Mouse (Mus musculus): ENCODE results near the gene 2510002D24Rik. TPM values are rescaled to one million over a fixed set of nuclear protein-coding genes. Genes with fewer than 3 reads are reported as not detected.
"Not testable (repeated sequence)": the region's sequence is repeated elsewhere in the genome, so short reads cannot be mapped to it uniquely, and the experiment has no call there.

2510002D24Rik gene
- total RNA-seq, 1 experiment, result 10.5 TPM

- DNase-seq (ENCODE audit: low read depth, low spot score), result no peak
- Histone ChIP-seq H3K9ac (ENCODE audit: insufficient read depth, low read depth, low read length, poor library complexity, severe bottlenecking) (no peak overlapping the region), H3K9me3 (ENCODE audit: control insufficient read depth, insufficient read depth, low read depth, low read length) (no peaks in the 10 kb centered on the region), H3K36me3 (ENCODE audit: control insufficient read depth, insufficient read depth, low read length, poor library complexity, severe bottlenecking) (peaks cover 6% of the 10 kb centered on the region; the same call in 1 of the 2 replicates), H3K27ac (ENCODE audit: insufficient read depth, low read depth, low read length, poor library complexity, severe bottlenecking) (no peak overlapping the region), H3K4me1 (ENCODE audit: control insufficient read depth in 2 of 2, insufficient read depth in 2 of 2, low read length in 2 of 2, poor library complexity in 1 of 2) (no peaks in the 10 kb centered on the region), H3K4me3 (ENCODE audit: insufficient read depth in 1 of 2, low read depth in 1 of 2, low read length in 2 of 2, poor library complexity in 1 of 2, severe bottlenecking in 1 of 2) (no peak overlapping the region)
- in situ Hi-C loops (cut with MboI; ENCODE audit: low sequenced_read_pairs in 2 of 2, unreplicated experiment in 2 of 2), result no loop called here
- no peak for TF ChIP-seq MAFK (IDR thresholded peaks at IDR 0.05; ENCODE audit: insufficient read depth, low read depth, low read length)
- no peak for TF ChIP-seq HCFC1 (IDR thresholded peaks at IDR 0.05; ENCODE audit: borderline replicate concordance, insufficient read depth, low read length)
- no peak for TF ChIP-seq CHD2 (IDR thresholded peaks at IDR 0.05; ENCODE audit: low read depth, low read length)
- TF ChIP-seq ZC3H11A (IDR thresholded peaks at IDR 0.05; ENCODE audit: borderline replicate concordance, low read depth, low read length), result no peak
- no peak for TF ChIP-seq ZNF384 (IDR thresholded peaks at IDR 0.05; ENCODE audit: low read depth, low read length)
Measured at GRCm38 (mm10) chr16:18838346-18838745, 2.0 kb downstream of the 2510002D24Rik start.

GRCm38 (mm10) chr16:18846301-18846820 is 10.0 kb downstream of the 2510002D24Rik start:
- H3K36me3 ChIP-seq (ENCODE audit: control insufficient read depth, insufficient read depth, low read length, poor library complexity, severe bottlenecking), result no peaks in the 10 kb centered on the region
- no peak for DNase-seq (ENCODE audit: low read depth, low spot score)
- H3K9ac ChIP-seq (ENCODE audit: insufficient read depth, low read depth, low read length, poor library complexity, severe bottlenecking), result no peak overlapping the region
- no peak for TF ChIP-seq MAFK (IDR thresholded peaks at IDR 0.05; ENCODE audit: insufficient read depth, low read depth, low read length)
- no peak for TF ChIP-seq ZNF384 (IDR thresholded peaks at IDR 0.05; ENCODE audit: low read depth, low read length)
- TF ChIP-seq CHD2 (IDR thresholded peaks at IDR 0.05; ENCODE audit: low read depth, low read length), result no peak
- TF ChIP-seq ZC3H11A (IDR thresholded peaks at IDR 0.05; ENCODE audit: borderline replicate concordance, low read depth, low read length), result no peak
- TF ChIP-seq HCFC1 (IDR thresholded peaks at IDR 0.05; ENCODE audit: borderline replicate concordance, insufficient read depth, low read length), result no peak
- no peaks in the 10 kb centered on the region for H3K9me3 ChIP-seq (ENCODE audit: control insufficient read depth, insufficient read depth, low read depth, low read length)
- H3K4me1 ChIP-seq (ENCODE audit: control insufficient read depth in 2 of 2, insufficient read depth in 2 of 2, low read length in 2 of 2, poor library complexity in 1 of 2), result no peaks in the 10 kb centered on the region
- in situ Hi-C loops (cut with MboI; ENCODE audit: low sequenced_read_pairs in 2 of 2, unreplicated experiment in 2 of 2), result no loop called here
- H3K27ac ChIP-seq (ENCODE audit: insufficient read depth, low read depth, low read length, poor library complexity, severe bottlenecking), result no peak overlapping the region
- no peak overlapping the region for H3K4me3 ChIP-seq (ENCODE audit: insufficient read depth in 1 of 2, low read depth in 1 of 2, low read length in 2 of 2, poor library complexity in 1 of 2, severe bottlenecking in 1 of 2)

DNA sequence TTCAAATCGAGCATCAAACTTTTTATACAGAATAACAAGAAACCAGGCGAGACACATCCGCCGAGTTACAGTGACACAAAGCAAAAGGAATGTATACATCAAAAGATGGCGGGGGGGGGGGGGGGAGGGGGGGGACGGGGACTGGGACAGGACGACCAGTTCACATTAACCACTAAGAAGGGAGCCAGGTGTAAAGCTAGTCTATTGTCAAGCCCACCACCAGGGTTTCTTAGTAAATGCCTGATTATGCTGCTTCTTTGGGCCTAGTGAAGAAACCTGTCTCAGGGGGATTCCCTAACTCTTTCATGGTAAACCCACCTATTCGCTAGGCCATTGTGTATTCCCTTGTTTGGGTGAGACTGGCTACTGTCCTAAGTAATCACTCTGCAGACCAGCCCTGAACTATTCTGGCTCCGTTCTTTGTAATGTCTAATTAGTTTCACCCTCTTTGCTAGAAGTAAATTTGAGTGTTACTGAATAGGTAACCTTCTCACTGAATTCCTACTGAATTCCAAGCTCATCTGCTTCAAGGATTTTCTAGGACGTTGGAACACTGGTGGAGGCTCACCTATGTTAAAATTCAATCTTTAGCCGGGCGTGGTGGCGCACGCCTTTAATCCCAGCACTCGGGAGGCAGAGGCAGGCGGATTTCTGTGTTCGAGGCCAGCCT is 13.3 kb downstream of the 2510002D24Rik start:
- DNase-seq (ENCODE audit: low read depth, low spot score); in situ Hi-C loops (cut with MboI; ENCODE audit: low sequenced_read_pairs in 2 of 2, unreplicated experiment in 2 of 2): not testable (repeated sequence)

DNA sequence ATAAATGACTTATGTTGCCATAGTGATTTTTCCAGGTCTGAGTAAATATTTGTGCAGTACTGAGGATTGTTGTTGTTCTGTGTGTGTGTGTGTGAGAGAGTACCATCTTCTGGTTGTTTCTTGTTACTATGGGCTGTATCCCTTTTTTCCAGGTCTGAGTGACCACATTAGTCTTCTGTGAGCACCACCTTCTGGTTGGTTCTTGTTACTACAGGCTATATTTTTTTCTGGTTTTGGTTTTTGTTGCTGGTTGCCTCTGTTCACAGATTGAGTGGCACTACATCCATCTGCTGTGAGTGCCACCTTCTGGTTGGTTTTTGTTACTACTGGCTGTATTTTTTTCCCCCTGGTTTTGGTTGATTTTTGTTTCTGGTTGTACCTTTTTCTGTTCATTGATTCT is 22.2 kb downstream of the 2510002D24Rik start:
- Histone ChIP-seq H3K9ac (ENCODE audit: insufficient read depth, low read depth, low read length, poor library complexity, severe bottlenecking) (no peak overlapping the region), H3K9me3 (ENCODE audit: control insufficient read depth, insufficient read depth, low read depth, low read length) (no peaks in the 10 kb centered on the region), H3K4me3 (ENCODE audit: insufficient read depth in 1 of 2, low read depth in 1 of 2, low read length in 2 of 2, poor library complexity in 1 of 2, severe bottlenecking in 1 of 2) (no peak overlapping the region), H3K4me1 (ENCODE audit: control insufficient read depth in 2 of 2, insufficient read depth in 2 of 2, low read length in 2 of 2, poor library complexity in 1 of 2) (no peaks in the 10 kb centered on the region), H3K36me3 (ENCODE audit: control insufficient read depth, insufficient read depth, low read length, poor library complexity, severe bottlenecking) (no peaks in the 10 kb centered on the region), H3K27ac (ENCODE audit: insufficient read depth, low read depth, low read length, poor library complexity, severe bottlenecking) (no peak overlapping the region)
- peak; percentile 90 for DNase-seq (ENCODE audit: low read depth, low spot score)
- peak; percentile 95 for TF ChIP-seq ZNF384 (IDR thresholded peaks at IDR 0.05; ENCODE audit: low read depth, low read length)
- TF ChIP-seq MAFK (IDR thresholded peaks at IDR 0.05; ENCODE audit: insufficient read depth, low read depth, low read length), result no peak
- TF ChIP-seq HCFC1 (IDR thresholded peaks at IDR 0.05; ENCODE audit: borderline replicate concordance, insufficient read depth, low read length), result peak; percentile 64; the same call in 1 of the 2 replicates
- TF ChIP-seq ZC3H11A (IDR thresholded peaks at IDR 0.05; ENCODE audit: borderline replicate concordance, low read depth, low read length), result peak; percentile 80
- TF ChIP-seq CHD2 (IDR thresholded peaks at IDR 0.05; ENCODE audit: low read depth, low read length), result no peak
- in situ Hi-C loops (cut with MboI; ENCODE audit: low sequenced_read_pairs in 2 of 2, unreplicated experiment in 2 of 2), result no loop called here

More for the DNA sequence above, 13.3 kb downstream of the 2510002D24Rik start:
- not testable (repeated sequence) for H3K9ac ChIP-seq (ENCODE audit: insufficient read depth, low read depth, low read length, poor library complexity, severe bottlenecking); H3K27ac ChIP-seq (ENCODE audit: insufficient read depth, low read depth, low read length, poor library complexity, severe bottlenecking); H3K4me1 ChIP-seq (ENCODE audit: control insufficient read depth in 2 of 2, insufficient read depth in 2 of 2, low read length in 2 of 2, poor library complexity in 1 of 2); H3K9me3 ChIP-seq (ENCODE audit: control insufficient read depth, insufficient read depth, low read depth, low read length); H3K36me3 ChIP-seq (ENCODE audit: control insufficient read depth, insufficient read depth, low read length, poor library complexity, severe bottlenecking); H3K4me3 ChIP-seq (ENCODE audit: insufficient read depth in 1 of 2, low read depth in 1 of 2, low read length in 2 of 2, poor library complexity in 1 of 2, severe bottlenecking in 1 of 2)

DNA sequence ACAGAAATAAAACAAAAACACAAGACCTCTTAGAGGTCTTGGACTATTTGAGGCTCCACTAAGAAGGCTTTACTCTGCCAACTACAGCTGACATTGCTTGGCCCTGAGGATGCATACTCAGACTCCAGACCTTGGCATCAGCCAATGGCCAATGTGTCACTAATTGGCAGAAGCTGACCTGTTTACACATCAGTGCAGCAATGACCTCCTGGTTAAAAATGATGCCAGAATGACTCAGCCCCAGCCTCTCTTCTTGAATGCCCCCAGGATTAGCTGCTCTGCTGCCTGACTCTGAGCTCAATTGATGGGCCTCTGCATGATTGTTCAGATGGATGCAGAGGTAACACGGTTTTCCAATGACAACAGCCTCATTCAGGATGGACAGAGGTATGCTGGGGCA is 23.8 kb downstream of the 2510002D24Rik start:
- Histone ChIP-seq H3K4me3 (ENCODE audit: insufficient read depth in 1 of 2, low read depth in 1 of 2, low read length in 2 of 2, poor library complexity in 1 of 2, severe bottlenecking in 1 of 2) (no peak overlapping the region), H3K4me1 (ENCODE audit: control insufficient read depth in 2 of 2, insufficient read depth in 2 of 2, low read length in 2 of 2, poor library complexity in 1 of 2) (no peaks in the 10 kb centered on the region), H3K27ac (ENCODE audit: insufficient read depth, low read depth, low read length, poor library complexity, severe bottlenecking) (no peak overlapping the region), H3K36me3 (ENCODE audit: control insufficient read depth, insufficient read depth, low read length, poor library complexity, severe bottlenecking) (no peaks in the 10 kb centered on the region), H3K9ac (ENCODE audit: insufficient read depth, low read depth, low read length, poor library complexity, severe bottlenecking) (no peak overlapping the region), H3K9me3 (ENCODE audit: control insufficient read depth, insufficient read depth, low read depth, low read length) (no peaks in the 10 kb centered on the region)
- TF ChIP-seq ZNF384 (IDR thresholded peaks at IDR 0.05; ENCODE audit: low read depth, low read length), result no peak
- TF ChIP-seq CHD2 (IDR thresholded peaks at IDR 0.05; ENCODE audit: low read depth, low read length), result no peak
- no peak for TF ChIP-seq ZC3H11A (IDR thresholded peaks at IDR 0.05; ENCODE audit: borderline replicate concordance, low read depth, low read length)
- no peak for TF ChIP-seq MAFK (IDR thresholded peaks at IDR 0.05; ENCODE audit: insufficient read depth, low read depth, low read length)
- no peak for TF ChIP-seq HCFC1 (IDR thresholded peaks at IDR 0.05; ENCODE audit: borderline replicate concordance, insufficient read depth, low read length)
- in situ Hi-C loops (cut with MboI; ENCODE audit: low sequenced_read_pairs in 2 of 2, unreplicated experiment in 2 of 2), result no loop called here
- no peak for DNase-seq (ENCODE audit: low read depth, low spot score)

DNA sequence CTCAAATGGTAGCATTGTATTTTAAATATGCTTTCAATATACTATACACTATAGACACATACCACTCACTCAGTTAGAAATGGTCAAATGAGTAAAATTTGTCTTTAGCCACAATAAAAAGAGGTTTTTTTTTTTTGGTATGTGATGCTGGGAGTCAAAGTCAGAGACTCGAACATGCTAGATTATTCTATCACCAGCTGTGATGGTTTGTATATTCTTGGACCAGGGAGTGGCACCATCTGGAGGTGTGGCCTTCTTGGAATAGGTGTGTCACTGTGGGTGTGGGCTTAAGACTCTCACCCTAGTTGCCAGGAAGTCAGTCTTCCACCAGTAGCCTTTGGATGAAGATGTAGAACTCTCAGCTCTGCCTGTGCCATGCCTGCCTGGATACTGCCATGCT is 34.1 kb downstream of the 2510002D24Rik start:
- in situ Hi-C loops (cut with MboI; ENCODE audit: low sequenced_read_pairs in 2 of 2, unreplicated experiment in 2 of 2); H3K4me3 ChIP-seq (ENCODE audit: insufficient read depth in 1 of 2, low read depth in 1 of 2, low read length in 2 of 2, poor library complexity in 1 of 2, severe bottlenecking in 1 of 2); H3K27ac ChIP-seq (ENCODE audit: insufficient read depth, low read depth, low read length, poor library complexity, severe bottlenecking); H3K9me3 ChIP-seq (ENCODE audit: control insufficient read depth, insufficient read depth, low read depth, low read length); H3K9ac ChIP-seq (ENCODE audit: insufficient read depth, low read depth, low read length, poor library complexity, severe bottlenecking); DNase-seq (ENCODE audit: low read depth, low spot score); H3K4me1 ChIP-seq (ENCODE audit: control insufficient read depth in 2 of 2, insufficient read depth in 2 of 2, low read length in 2 of 2, poor library complexity in 1 of 2): not testable (repeated sequence)
- H3K36me3 ChIP-seq (ENCODE audit: control insufficient read depth, insufficient read depth, low read length, poor library complexity, severe bottlenecking), result peaks cover 16% of the 10 kb centered on the region
